Mouse (Mus musculus) naive thymus-derived CD4-positive, alpha-beta T cell, adult 2 months (primary cell): ENCODE measurements at regions not wholly inside any gene's neighbourhood (a gene's known extent, or its start where the extent isn't known, plus 50 kb on each side); places are given as distances from the start of the nearest gene placed in this dataset.

Experiments
- DNase-seq: peaks from one replicate; pipeline ENCODE4 v3.0.0-alpha.2; 2011; ENCODE audit warnings: low read depth

DNA sequence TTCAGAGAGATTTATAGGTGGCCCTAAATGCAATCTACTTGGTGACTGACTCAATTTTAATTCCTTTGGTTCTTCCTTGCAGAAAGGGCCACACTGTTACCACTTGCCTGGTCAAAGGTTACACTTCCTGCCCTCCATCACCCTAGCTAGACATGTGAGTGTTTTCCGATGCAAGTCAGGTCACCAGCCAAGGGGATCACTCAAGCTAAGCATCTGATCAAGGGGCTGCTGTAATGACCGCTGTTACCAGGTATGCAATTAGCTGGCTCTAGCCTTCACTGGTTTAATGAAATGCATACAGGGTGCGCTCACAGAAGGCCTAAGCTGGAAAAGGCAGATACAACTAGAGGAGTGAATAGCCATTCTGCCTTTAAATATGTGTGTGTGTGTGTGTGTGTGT, 105.1 kb downstream of the Mtx2 start:
- DNase-seq, result no peak

DNA sequence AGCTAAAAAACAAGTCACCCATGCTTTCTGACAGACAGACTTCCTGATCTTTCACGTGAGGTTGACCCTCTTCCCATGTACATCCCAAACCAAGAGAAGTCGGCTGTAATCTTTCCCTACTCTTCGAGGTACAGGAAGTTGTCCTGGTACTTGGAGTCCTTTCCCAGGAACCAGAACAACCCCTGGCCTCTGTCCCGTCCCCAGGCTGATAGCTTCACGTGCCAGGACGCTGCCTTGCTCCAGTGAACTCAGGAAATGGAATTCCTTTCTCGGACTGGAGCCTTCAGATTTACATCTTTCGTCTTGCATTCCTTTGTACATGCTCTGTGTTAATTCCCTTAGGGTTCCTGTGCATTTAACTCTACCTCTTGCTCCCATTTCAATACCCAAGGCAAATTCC, 107.6 kb downstream of the Mtx2 start:
- no peak for DNase-seq

DNA sequence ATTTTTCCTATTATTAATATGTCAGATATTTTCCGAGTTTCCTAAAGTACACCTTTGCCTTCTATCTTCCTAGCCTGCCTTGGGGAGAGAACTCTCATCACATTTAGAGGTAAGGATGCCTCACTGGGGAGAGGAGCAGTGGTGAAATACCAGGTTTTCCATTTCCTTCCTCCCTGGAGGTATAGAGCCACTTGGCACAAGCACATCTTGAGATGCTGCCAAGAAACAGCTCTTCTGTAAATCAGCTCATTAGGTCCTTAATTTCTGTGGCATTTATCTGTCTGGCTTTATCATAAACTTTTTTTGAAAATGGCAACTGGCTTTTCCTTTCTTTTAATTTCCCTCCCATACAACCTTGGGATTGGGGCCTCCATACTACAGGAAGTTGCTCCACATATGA, 108.2 kb downstream of the Mtx2 start:
- DNase-seq, result no peak

DNA sequence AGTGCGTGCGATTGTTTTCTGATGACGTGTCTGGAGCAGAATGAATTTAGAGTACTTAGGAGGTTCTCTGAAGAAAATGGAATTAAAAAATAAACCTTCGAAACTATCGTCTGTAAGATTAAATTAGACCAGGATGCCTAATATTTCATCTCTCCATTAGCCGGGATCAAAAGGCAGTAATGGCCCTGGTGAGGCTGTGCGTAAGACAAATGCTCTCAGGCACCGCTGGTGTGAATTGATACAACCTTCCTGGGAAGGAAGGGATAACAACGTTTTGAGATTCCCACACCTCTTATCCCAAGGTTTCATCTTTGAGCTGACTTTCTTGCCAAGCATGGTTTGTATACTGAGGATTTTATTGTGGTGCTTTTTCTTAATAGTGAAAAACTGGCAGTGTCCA, 113.1 kb downstream of the Mtx2 start:
- DNase-seq, result no peak

DNA sequence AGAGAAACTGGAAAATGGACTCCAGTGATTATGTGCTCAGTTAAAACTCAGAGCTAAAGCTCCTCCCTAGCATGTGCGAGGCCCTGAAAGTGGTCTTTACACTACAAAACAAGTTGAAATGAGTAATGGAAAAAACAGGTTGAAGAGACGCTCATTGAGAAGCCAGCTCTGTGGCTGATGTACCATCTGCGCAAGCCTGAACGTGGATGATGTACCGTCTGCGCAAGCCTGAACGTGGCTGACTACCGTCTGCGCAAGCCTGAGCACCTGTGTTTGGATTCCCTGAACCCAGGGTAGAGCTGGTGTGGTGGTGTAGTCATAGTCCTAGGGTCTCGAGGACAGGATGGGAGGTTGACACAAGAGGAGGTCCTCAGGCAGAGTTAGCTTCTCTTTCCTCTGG, 116.4 kb downstream of the Mtx2 start:
- no peak for DNase-seq

DNA sequence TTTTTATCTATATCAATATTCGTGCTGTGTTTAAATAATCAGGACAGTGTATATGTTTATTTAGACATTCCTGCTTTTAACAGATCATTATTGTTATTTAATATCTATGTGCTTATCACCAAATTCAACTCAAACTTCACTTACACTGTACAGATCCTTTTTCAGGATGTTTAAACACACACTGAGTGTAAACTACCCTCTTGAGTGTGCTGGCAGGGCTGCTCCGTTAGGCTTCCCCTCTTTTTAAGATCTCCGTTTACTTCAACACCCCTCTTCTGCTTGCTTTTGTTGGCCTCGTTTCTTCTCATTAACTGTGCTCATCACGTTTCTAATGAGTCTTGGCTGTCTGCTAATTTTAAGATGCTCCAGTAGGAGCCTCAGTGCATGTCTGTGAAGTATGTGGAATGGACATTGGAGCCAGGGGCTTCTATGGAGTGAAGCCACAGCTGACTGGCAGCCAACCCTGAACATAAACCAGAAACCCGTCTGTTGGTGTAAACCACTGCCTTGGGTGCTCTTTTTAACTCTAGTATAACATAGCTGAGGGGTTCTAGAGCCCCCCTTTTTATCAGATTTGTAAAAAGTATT, 117.1 kb downstream of the Mtx2 start:
- no peak for DNase-seq

DNA sequence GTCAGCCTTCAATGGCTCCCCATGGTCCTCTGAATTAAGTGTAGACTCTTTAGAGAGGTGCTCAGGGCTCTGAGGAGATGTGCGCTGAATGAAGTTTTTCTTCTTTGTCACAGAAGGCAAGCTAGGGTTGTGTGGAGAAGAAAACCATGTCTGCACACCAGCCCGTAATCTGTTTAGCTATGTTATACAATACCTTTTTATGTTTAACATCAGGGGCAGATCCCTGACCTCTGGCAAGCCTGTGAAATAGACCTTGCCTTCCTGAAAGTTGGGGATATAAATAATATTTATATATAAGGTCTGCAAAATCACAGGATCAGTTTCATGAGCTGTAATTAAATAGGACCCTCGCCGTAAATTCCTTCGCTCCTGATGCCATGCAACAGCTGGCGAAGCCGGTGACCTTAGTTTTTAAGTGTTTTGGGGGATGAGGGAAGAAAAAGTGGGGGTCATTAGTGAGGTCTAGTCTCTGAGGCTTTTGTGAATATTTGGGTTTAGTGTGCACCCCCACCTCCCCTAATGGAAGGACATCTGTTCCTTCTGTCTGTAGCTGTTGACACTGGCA, 119.7 kb downstream of the Mtx2 start:
- DNase-seq, result no peak

DNA sequence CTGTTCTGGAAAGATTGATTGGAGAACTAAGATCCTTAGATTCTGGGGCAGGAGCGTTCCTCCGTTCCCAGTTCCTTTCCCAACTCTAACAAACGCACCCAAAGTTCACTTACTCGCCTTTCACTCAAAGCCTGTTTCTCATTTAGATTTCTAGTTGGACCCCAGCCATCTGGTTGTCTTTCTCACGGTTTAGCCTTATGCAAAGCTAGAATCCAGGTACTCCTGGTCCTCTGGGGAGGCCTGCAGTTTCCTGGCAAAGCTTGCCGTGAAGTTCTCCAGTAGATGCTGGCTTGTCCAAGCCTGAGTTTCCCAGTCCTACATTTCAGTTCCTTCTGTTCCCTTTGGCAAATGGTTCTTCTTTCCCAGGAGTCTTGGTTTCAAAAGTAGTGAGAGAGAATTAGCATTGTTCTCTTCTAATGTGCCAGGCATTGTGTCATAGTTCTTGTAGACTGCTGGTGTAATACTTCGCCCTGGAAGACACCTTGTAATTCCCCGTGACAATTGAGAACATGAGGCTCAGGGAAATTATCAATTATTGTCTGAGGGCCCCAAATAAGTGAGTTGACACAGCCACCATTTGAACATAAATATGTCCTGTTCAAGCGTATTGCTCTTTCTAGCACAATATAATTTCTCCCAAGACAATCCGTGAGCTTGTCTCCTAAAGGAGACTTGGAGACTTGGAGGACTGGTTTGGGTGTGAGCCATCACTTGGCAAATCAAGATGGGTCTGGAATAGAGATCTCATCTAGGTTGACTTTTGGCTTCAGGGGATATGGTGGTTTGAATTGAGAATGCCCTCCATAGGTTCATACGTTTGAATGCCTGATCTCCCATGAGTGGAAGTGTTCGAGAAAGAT, 126.0 kb downstream of the Mtx2 start:
- no peak for DNase-seq

DNA sequence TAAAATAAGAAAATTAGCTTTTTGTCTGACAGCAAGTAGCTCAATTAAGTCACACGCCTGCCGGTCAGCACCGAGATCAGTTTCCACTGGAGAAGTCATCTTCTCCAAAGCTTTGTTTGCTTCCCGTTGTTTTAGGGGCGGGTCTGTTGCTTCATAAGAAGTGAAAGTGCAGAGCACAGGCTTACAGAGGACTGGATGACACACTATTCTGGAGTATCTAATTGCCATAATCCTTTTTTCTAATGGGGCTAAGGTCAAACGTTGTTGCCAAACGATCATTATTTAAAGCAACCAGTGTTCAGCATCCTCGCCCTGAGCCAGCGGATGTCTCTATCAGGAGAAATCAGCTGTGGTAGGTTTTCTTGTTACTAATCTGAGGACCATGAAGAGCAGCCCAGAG, 128.5 kb downstream of the Mtx2 start:
- no peak for DNase-seq

DNA sequence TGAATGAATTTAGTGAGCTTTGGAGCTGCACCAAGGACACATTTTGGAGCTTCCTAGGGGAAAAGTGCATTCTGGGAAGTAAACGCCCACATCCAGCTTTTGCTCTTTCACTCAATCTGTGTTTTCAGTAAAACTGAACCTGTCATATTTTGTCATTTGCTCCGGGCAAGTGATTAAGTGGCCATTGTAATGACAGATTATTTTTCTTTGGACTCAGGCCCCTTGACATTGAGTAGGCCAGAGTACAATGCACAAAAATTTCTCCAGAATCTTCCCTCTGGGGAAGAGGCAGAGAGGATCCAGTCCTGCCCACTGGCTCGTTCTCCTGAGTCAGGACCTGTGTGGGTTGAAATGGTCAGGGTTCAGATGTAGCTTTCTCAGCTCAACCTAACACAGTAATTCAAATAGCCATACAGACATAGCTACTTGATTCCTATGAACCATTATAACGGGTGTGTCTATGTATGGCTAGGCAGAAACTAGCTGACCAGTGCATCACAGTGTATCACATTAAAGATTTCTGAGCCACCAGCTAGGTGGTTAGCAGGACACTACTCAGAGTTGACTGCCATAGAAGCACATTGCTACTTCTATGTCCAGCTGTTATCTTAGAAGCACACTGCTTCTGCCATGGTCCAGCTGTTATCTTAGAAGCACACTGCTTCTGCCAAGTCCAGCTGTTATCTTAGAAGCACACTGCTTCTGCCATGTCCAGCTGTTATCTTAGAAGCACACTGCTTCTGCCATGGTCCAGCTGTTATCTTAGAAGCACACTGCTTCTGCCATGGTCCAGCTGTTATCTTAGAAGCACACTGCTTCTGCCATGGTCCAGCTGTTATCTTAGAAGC, 129.9 kb downstream of the Mtx2 start:
- no peak for DNase-seq

DNA sequence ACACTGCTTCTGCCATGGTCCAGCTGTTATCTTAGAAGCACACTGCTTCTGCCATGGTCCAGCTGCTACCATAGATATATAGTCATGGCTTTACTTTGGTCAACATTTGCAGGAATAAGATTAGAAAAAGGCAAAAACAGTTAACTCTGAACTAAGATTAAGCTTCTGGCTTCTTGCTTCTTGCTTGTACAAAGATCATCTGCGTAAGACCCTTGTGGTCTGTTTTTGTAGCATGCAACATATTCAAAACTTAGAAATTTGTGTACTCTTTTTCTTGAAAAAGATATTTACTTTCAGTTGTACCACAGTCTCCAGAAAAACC, 130.5 kb downstream of the Mtx2 start:
- no peak for DNase-seq

DNA sequence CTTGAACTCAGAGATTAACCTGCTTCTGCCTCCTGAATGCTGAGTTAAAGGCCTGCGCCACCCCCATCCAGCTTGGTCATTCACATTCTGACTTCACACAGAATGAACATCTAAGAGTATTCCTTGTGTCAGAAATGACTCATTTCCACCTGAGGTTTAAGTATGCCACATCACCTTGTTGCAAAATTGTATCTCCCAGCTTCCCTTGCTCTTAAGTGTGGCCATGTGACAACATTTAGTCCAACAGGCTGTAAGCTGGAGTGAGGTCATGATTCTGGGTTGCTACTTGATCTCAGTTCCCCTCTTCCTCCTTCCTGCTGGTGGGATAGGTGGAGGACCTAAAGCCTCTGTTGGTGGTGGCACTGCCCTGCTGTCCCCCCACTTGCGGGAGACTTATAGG, 131.0 kb downstream of the Mtx2 start:
- no peak for DNase-seq

DNA sequence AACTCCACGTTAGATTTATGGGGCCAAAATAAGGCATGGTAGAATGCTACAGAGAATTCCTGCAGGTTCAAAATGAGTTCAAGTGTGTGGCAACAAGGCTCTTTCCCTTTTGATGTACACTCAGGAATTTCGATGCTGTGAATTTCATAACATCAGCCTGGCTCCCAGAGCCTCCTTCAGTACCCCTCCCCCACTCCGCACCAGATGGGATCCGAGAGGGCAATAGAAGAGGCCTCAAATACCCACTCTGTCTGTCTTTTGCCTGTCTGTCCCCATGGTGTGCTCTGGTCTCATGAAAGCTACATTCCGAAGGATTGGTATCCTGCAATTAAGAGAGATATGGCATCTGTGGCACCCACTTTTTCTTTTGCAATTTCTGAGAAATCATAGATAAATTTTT, 134.3 kb downstream of the Mtx2 start:
- DNase-seq, result no peak

DNA sequence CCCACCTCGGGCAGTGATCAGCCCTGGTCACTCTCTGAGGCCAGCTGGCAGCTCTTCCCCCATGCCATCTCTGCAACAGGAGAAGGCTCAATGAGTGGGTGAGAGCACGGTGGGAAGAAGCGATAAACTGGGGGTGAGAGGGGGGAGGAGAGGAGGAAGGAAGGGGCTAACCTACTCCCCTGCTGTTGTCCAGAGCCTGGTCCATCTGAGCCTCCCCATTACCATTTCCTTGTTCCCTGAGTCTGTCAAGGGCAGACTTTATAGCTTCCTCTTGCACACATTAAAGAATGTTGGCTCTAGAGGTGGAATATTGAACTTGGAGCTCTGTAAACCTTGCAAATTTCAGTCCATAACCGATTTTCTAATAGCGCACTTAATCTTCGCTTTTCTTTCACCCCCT, 136.8 kb downstream of the Mtx2 start:
- no peak for DNase-seq

DNA sequence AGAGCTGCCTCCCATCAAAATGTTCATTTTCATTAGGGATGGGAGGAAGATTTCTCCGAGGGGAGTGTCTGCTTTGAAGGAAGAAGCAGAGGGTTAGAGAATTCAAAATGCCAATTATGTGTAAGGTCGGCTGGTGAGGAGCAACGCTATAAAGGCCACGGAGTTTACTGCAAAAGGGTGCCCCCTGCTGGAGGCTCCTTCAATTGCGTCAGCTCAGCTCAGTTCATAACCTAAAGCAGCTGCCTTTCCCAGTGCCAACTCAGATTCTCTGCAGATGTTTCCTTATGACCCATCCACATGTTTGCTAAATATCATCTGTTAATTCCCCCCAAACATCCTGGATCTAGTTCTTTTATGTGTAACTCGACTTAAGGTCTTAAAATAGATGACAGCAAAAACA, 138.8 kb downstream of the Mtx2 start:
- peak; percentile 78 for DNase-seq

DNA sequence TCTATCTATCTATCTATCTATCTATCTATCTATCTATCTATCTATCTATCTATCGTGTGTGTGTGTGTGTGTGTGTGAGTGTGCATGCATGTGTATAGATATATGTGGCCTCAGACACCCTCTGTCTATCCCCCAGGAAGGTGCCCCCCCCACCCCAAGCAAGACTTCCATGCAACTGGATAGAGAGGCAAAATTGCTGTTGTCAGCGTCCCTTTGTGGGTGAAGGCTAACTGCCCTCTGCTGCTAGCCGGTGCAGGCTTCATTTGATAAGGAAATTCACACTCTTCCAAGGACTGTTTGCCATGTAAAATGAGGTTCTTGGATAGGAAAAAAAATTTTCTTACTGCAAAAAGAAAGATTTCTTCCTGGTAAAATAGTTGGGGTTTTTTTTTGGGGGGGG, 139.4 kb downstream of the Mtx2 start:
- no peak for DNase-seq

DNA sequence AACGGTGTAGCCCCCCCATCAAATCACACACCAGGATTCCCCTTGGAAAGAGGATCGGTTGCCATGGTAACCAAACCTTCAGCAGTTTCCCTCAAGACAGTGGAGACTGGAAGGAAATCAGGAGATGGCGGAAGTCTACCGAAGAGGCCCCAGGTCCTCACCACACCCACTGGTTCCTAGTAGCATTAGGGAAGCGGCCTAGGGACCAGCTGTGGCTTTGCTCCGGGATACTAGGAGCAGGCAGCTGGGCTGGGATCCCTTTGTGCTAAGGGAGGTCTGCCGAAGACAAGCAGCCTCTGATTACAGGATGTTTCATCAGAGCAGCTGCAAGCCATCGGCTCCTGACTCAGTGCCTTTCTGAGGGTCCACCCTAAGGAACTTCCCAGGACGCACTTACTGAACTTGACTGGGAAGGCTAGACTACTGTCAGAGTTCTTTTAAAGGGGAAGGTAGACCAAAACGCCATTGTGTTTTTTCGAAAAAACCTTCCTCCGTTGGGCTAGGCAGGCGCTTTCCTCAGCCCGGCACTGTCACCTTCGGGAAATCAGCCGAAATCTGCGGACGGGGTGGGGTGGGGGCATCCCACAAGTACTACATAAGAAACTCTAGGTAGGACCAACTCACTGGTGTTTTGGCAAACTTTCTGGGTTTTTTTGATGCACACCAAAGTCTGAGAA, 139.9 kb downstream of the Mtx2 start:
- no peak for DNase-seq

DNA sequence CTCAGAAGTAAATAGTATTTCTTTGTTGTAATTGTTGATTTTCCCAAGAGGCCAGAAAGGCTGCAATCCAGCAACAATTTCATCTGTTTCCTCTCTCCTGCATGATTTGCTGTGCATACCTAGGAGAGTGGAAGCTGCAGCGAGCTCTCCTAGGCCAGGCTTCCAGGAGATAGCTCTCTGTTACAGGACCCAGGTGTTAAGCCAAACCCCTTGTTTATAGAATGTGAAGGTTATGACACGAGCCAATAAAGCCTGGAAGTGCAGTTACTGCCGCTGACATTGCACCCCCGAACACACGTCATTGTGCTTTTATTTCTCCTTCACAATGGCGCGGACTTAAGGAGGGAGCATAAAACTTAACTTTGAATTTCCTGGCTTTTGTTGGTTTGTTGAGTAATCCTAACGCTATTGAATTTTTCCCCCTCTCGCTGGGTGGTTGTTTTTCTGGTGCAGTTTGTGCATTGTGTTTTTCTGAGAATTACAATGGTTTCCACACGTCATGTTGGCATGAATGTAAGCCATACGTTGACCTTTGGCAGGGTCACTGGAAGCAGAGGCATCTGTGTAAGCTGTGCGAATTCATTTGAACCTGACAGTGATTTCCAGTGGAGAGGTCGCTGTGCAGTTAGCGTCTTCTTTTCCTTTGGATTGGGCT, 145.1 kb downstream of the Mtx2 start:
- no peak for DNase-seq

DNA sequence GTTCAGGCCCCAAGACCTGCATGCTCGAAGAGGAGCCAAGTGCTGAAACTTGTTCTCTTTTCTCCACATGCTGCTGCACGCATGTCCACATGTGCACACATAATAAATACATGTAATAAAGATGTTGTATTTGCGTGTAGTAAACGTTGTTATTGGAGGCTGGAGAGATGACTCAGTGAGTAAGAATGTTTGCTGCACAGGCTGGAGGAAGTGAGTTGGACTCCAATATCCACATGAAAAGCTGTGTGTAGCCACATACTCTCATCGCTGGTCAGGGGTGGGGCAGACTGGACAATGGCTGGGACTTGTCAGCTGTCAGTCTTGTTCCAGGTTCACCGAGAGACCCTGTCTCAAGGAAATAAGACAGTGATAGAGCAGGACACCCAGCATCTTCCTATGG, 147.8 kb downstream of the Mtx2 start:
- no peak for DNase-seq

DNA sequence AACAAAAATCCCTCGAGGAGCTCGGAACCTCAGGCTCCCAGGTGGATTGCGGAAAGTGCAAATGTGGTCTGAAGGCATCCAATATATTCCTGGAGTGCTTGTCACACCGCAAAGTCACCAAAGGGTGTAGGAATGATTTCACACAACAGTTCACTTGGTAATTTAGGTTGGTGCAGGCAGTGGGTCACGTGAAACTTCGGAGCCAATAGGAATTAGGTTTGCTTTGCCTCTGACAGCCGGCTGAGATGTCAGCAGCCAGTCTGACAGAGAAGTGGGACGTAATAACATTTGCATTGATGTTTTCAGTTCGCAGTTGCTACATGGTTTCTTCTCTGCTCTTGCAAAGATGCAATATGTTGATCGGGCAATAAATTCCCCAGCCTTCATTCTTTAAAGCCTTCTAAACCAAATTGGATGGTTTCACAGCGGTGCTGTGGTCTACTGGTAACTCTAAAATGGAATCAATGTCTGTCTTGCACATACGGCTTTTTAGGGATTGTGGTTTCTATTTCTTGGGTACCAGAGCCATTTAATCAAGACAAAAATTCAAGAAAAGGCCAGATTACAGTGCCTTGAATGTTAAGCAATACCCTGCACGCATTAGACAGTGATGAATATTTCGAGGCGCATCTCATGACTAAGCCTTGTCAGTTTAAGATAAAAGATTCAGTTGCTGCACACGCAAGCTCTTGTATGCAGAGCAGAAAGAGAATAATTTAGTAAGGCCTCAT, 149.2 kb downstream of the Mtx2 start:
- DNase-seq, result no peak

DNA sequence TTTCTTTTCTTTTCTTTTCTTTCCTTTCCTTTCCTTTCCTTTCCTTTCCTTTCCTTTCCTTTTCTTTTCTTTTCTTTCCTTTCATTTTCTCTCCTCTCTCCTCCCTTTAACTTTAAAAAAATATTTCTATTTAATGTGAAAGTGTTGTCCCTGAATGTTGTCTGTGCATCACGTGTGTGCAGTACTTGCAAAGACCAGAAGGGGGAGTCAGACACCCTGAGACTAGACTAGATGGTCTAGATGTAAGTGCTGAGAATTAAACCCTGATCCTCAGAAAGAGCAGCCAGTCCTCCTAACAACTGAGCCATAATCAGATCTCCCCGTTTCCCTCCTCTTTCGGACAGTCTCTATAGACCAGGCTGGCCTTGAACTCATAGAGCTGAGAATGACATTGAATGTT, 151.7 kb downstream of the Mtx2 start:
- DNase-seq, result no peak
